Mouse (Mus musculus): ENCODE data around the gene Rgl3. TPM values are rescaled to one million over a fixed set of nuclear protein-coding genes. Genes with fewer than 3 reads are reported as not detected.

Rgl3 gene
- polyA plus RNA-seq, 1 experiment from 2014 or later = 2.0 TPM

DNA sequence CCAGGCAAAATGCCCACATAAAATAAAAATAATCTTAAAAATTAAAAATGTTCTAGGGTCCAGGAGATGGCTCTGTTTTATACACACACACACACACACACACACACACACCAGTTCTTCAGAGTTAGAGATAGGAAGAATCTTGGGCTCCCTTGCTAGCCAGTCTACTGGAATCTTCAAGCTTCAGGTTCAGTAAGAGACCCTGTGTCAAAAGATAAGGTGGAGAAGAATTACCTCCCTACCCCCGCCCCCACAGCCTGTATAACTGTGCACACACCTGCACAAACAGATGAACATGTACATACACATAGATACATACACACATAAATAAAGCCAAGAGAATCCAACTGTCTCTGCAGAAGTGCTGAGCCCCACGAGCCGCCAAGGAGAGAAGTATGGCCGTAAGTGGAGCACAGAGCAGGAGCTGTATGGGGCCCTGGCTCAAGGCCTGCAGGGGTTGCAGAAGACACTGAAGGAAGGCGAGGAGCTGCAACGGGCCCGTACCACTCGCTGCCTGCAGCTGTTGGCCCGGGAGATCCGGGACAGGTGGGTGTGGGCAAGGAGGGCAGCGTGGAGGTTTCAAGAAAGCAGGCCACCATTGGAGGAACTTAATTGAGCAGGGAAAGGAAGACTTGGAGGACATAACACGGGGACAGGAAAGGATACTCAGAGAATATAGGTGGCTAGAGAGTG lies 56.7 kb downstream of the Rgl3 start:
- Histone ChIP-seq H3K4me1 (replicated peaks) (peaks cover 13% of the 10 kb centered on the region; the same call in 1 of the 2 replicates), H3K27ac (ENCODE audit: poor library complexity, severe bottlenecking) (no peak overlapping the region), H3K9ac (no peak overlapping the region), H3K36me3 (no peaks in the 10 kb centered on the region), H3K4me3 (no peak overlapping the region), H3K27me3 (replicated peaks) (no peaks in the 10 kb centered on the region), H3K4me2 (no peak overlapping the region), H3K9me3 (replicated peaks) (no peaks in the 10 kb centered on the region)
- 61% methylated on average over 12 of the region's 12 CpGs for WGBS
- no peak for ATAC-seq (ENCODE audit: insufficient number of reproducible peaks, low FRiP score)

DNA sequence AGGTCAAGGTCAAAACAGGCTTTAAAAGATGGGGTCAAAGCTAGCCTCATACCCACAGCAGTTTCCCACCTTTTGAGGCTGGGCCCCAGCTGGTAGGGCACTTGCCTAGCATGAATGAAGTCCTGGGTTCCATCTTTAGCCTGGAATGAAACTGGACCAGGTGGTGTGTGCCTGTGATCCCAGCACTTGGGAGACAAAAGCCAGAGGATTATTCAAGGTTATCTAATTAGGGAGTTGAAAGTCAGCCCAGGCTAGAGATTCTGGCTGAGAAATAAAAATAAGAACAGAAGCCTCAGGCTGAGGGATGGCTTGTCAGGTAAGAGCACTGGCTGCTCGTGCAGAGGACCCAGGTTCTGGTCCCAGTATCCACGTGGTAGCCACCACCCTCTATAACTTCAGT lies 57.2 kb downstream of the Rgl3 start:
- Histone ChIP-seq H3K36me3 (no peaks in the 10 kb centered on the region), H3K9ac (no peak overlapping the region), H3K27ac (ENCODE audit: poor library complexity, severe bottlenecking) (no peak overlapping the region), H3K4me1 (replicated peaks) (0 out of 2 replicates have a peak, but pooled peaks cover 7% of the 10 kb centered on the region), H3K4me2 (no peak overlapping the region), H3K4me3 (no peak overlapping the region), H3K9me3 (replicated peaks) (no peaks in the 10 kb centered on the region), H3K27me3 (replicated peaks) (no peaks in the 10 kb centered on the region)
- no peak for ATAC-seq (ENCODE audit: insufficient number of reproducible peaks, low FRiP score)
- 54% methylated on average over 2 of the region's 2 CpGs for WGBS

DNA sequence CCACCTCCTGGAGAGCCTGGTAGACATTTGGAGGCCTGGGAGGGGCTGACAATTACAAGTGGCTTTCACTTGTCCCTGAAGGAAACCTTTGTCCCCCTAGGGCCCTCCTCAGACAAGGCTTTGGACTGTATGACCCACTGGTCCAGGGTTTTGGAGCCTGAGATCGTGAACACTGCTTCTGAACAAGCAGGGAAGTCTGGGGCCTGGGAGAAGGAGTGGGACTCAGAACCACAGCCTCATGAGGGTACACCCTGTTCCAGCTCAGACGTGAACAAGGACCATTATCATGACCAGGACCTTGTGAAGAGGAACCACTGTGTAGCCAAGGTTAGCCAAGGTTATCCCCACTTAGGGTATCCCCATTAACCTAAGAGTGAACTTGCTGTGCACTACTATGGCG lies 60.0 kb downstream of the Rgl3 start:
- H3K4me3 ChIP-seq = no peak overlapping the region
- ATAC-seq (ENCODE audit: insufficient number of reproducible peaks, low FRiP score) = no peak
- H3K9me3 ChIP-seq (replicated peaks) = no peaks in the 10 kb centered on the region
- no peaks in the 10 kb centered on the region; the same call in 1 of the 2 replicates for H3K36me3 ChIP-seq
- WGBS = 66% methylated on average over 3 of the region's 3 CpGs
- peaks cover 25% of the 10 kb centered on the region for H3K4me1 ChIP-seq (replicated peaks)
- H3K9ac ChIP-seq = no peak overlapping the region
- H3K27me3 ChIP-seq (replicated peaks) = no peaks in the 10 kb centered on the region
- H3K4me2 ChIP-seq = no peak overlapping the region
- H3K27ac ChIP-seq (ENCODE audit: poor library complexity, severe bottlenecking) = no peak overlapping the region

DNA sequence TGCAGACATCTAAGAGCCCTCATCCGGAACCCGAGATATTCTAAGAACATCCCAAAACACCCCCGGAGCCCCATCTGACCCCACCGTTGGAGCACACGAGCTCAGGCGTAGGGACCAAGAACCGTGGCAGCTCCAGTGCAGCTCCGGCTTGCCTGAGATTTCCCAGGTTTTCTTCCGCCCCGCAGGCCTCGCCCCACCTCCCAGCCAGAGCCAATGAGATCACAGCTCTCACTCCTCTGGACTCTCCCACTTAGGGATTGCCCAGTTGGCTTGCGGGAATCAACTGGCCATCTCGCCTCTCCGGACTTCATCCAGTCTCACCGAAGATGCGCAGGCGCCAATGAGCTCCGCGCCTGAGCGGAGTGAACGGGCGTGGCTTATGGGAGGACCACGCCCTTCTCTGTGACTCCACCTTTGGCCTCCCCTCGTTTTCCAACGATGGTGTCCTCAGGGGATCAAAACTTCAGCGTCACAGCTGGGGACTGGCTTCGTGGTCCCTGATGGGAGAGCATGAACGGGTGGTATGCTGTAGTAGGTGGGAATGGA lies 62.0 kb downstream of the Rgl3 start, which contains the start of the genes Ccdc159 and Tmem205:
Gene Ccdc159 (plus strand): TSS at position 264 of the 546 bp plus-strand sequence.
Gene Tmem205 (minus strand): TSS at position 349 of the 546 bp plus-strand sequence.
- H3K4me3 ChIP-seq = peak within 1 kb of the TSS; percentile 60
- no peaks in the 10 kb centered on the region for H3K9me3 ChIP-seq (replicated peaks)
- peak within 1 kb of the TSS; percentile 37 for H3K27ac ChIP-seq (ENCODE audit: poor library complexity, severe bottlenecking)
- under 1% methylated on average over 28 of the region's 28 CpGs for WGBS
- peaks cover 40% of the 10 kb centered on the region for H3K4me1 ChIP-seq (replicated peaks)
- H3K9ac ChIP-seq = peak within 1 kb of the TSS; percentile 76
- H3K36me3 ChIP-seq = no peaks in the 10 kb centered on the region; the same call in 1 of the 2 replicates
- H3K27me3 ChIP-seq (replicated peaks) = no peaks in the 10 kb centered on the region
- peak within 1 kb of the TSS; percentile 76 for H3K4me2 ChIP-seq
- peak; percentile 91 for ATAC-seq (ENCODE audit: insufficient number of reproducible peaks, low FRiP score)

DNA sequence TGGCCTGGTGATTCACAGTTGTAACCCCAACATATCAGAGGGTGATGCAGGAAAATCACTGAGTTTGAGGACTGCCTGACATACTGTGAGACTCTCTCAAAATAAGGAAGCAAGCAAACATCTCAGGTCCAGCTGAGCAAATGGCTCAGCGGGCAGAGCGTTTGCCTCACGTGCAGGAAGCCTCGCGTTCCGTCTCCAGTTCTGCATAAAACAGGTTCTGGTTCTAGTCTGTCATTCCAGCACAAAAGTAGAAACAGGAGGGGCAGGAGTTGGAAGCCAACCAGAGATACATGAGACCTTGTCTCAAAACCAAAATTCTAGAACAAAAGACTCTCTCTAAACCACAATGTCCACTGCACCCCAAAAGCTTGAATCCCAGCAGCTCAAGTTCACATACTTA lies 62.5 kb downstream of the Rgl3 start:
- H3K27ac ChIP-seq (ENCODE audit: poor library complexity, severe bottlenecking) = peak overlapping the region; percentile 37
- no peaks in the 10 kb centered on the region for H3K27me3 ChIP-seq (replicated peaks)
- H3K9ac ChIP-seq = peak overlapping the region; percentile 76
- ATAC-seq (ENCODE audit: insufficient number of reproducible peaks, low FRiP score) = no peak
- H3K4me3 ChIP-seq = peak overlapping the region; percentile 60
- peaks cover 40% of the 10 kb centered on the region for H3K4me1 ChIP-seq (replicated peaks)
- 2% methylated on average over 6 of the region's 6 CpGs for WGBS
- no peaks in the 10 kb centered on the region; the same call in 1 of the 2 replicates for H3K36me3 ChIP-seq
- no peaks in the 10 kb centered on the region for H3K9me3 ChIP-seq (replicated peaks)
- peak overlapping the region; percentile 76 for H3K4me2 ChIP-seq

DNA sequence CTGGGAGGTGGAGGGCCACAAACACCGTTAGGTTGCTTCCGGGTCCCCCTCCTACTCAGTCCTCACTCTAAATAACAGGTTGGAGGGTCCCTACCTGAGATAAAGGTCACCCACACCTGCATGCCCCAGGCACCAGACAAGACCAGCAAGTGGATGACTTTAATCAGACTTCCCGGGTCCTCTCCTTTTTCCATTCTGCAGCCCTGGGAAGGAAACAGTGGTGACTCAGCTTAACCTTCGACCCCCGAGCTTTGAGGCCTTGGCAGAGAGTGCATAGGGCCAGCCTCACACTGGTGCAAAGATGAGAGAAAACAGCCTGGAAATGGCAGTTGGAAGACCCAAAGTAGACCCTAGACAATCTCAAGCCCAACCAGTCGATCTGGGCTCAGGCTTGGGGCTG lies 63.1 kb downstream of the Rgl3 start:
- no peak for ATAC-seq (ENCODE audit: insufficient number of reproducible peaks, low FRiP score)
- Histone ChIP-seq H3K36me3 (no peaks in the 10 kb centered on the region; the same call in 1 of the 2 replicates), H3K4me3 (0 out of 2 replicates have a peak overlapping the region, but pooled peaks have one; percentile 60), H3K4me1 (replicated peaks) (peaks cover 40% of the 10 kb centered on the region), H3K27ac (ENCODE audit: poor library complexity, severe bottlenecking) (no peak overlapping the region), H3K9ac (peak overlapping the region; percentile 76), H3K27me3 (replicated peaks) (no peaks in the 10 kb centered on the region), H3K4me2 (peak overlapping the region; percentile 76), H3K9me3 (replicated peaks) (no peaks in the 10 kb centered on the region)
- WGBS = 58% methylated on average over 6 of the region's 6 CpGs

DNA sequence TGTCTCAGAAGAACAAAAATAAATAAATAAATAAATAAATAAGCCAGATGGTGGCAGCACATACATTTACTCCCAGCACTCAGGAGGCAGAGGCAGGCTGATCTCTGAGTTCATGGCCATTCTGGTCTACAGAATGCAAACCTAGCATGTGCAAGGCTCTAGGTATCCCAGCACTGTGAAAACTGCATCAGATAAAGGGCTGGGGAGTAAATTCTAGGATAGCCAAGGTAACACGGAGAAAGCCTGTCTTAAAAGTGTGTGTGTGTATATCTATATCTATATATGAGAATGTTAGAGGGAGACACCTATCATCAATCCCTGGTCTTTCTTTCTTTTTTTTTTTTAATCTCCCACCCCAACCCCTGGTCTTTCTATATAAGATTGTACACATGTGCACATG lies 63.7 kb downstream of the Rgl3 start:
- 100% methylated on average over 1 of the region's 1 CpGs for WGBS
- Histone ChIP-seq H3K9ac (no peak overlapping the region), H3K4me2 (no peak overlapping the region), H3K27ac (ENCODE audit: poor library complexity, severe bottlenecking) (no peak overlapping the region), H3K9me3 (replicated peaks) (no peaks in the 10 kb centered on the region), H3K36me3 (no peaks in the 10 kb centered on the region; the same call in 1 of the 2 replicates), H3K27me3 (replicated peaks) (no peaks in the 10 kb centered on the region), H3K4me3 (no peak overlapping the region), H3K4me1 (replicated peaks) (peaks cover 36% of the 10 kb centered on the region)
- ATAC-seq (ENCODE audit: insufficient number of reproducible peaks, low FRiP score) = no peak

DNA sequence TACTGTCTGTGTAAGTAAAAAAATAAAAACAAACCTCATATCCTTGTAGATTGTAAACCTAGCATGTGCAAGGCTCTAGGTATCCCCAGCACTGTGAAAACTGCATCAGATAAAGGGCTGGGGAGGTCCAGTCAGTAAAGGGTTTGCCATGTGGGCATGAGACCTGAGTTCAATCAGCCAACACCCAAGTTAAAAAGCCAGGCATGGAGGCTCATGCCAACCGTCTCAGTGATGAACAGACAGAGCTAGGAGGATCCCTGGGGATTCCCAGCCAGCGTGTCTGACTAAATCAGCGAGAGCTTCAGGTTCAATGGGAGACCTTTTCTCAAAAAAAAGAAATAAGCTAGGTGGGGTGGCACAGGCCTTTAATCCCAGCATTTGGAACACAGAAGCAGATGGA lies 64.2 kb downstream of the Rgl3 start:
- no peak overlapping the region for H3K4me2 ChIP-seq
- peak overlapping the region; percentile 6; the same call in 1 of the 2 replicates for H3K27ac ChIP-seq (ENCODE audit: poor library complexity, severe bottlenecking)
- H3K36me3 ChIP-seq = no peaks in the 10 kb centered on the region; the same call in 1 of the 2 replicates
- no peak for ATAC-seq (ENCODE audit: insufficient number of reproducible peaks, low FRiP score)
- no peak overlapping the region for H3K9ac ChIP-seq
- 83% methylated on average over 3 of the region's 3 CpGs for WGBS
- H3K4me1 ChIP-seq (replicated peaks) = peaks cover 36% of the 10 kb centered on the region
- H3K27me3 ChIP-seq (replicated peaks) = no peaks in the 10 kb centered on the region
- H3K9me3 ChIP-seq (replicated peaks) = no peaks in the 10 kb centered on the region
- no peak overlapping the region for H3K4me3 ChIP-seq

DNA sequence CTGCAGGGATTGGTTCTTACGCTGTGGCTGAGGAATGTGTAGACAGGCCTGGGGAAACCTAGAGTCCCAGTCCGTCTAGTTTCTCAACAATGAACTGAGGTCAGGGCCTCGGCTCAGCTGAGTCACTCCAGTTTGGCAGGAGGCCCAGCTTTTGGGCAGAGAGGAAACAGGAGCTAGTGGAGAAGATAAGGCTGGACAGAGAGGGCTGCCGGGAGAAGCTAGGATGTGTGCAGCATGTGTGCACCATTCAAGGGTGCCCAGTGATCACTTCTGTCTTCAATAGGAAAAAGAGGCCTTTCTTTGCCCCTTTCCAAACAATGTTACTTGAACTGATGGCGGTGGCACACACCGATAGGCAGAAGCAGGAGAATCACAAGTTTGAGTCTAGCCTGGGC lies 65.2 kb downstream of the Rgl3 start:
- Histone ChIP-seq H3K9me3 (replicated peaks) (no peaks in the 10 kb centered on the region), H3K27me3 (replicated peaks) (no peaks in the 10 kb centered on the region), H3K4me2 (no peak overlapping the region), H3K4me1 (replicated peaks) (peaks cover 36% of the 10 kb centered on the region), H3K27ac (ENCODE audit: poor library complexity, severe bottlenecking) (peak overlapping the region; percentile 91), H3K9ac (no peak overlapping the region), H3K36me3 (no peaks in the 10 kb centered on the region; the same call in 1 of the 2 replicates), H3K4me3 (no peak overlapping the region)
- 26% methylated on average over 6 of the region's 6 CpGs for WGBS
- peak; percentile 84 for ATAC-seq (ENCODE audit: insufficient number of reproducible peaks, low FRiP score)

DNA sequence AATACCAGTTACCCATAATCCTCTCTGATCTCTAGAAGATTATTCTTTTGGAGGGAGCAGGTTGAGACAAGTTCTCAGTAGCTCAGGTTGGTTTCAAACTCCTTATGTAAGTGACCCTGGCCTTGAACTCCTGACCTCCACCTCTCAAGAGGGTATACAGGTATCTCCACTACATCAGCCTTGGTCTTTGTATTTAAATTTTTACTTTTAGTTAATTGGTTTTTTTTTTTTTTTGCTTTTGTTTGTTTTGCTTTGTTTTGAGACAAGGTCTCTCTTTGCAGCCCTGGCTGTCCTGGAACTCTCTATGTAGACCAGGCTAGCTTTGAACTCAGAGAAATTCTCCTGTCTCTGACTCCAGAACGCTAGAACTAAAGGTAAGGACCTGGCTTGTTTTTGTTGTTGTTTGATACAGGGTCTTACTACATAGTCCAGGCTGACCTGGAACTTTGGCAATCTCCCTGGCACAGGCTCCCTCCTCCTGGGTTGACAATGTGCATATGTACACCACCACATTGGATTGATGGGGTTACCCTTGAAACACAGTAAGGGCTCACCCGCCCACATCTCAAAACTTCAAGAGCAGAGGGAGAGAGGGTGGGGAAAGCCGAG lies 65.7 kb downstream of the Rgl3 start:
- WGBS = 25% methylated on average over 3 of the region's 3 CpGs
- no peak overlapping the region for H3K4me3 ChIP-seq
- peaks cover 36% of the 10 kb centered on the region for H3K4me1 ChIP-seq (replicated peaks)
- no peaks in the 10 kb centered on the region for H3K27me3 ChIP-seq (replicated peaks)
- no peak for ATAC-seq (ENCODE audit: insufficient number of reproducible peaks, low FRiP score)
- no peak overlapping the region for H3K4me2 ChIP-seq
- peak overlapping the region; percentile 91 for H3K27ac ChIP-seq (ENCODE audit: poor library complexity, severe bottlenecking)
- H3K36me3 ChIP-seq = no peaks in the 10 kb centered on the region; the same call in 1 of the 2 replicates
- no peaks in the 10 kb centered on the region for H3K9me3 ChIP-seq (replicated peaks)
- H3K9ac ChIP-seq = no peak overlapping the region

DNA sequence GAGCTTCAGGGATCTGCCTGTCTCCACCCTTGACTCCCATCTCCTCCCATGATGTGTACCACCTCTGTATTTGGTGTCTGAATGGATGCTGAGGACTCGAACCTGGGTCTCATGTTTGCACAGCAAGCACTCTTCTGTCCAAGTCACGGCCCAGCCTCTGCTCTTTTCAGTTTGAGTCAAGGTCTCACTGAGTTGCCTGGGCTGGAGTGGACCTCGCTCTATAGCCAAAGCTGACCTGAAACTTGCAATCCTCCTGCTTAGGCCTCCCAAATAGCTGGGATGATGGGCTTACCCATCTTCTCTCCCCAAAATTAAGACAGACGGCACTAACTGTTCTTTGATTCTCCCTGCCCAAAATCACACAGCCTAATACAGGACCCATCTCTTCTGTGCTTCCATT lies 66.2 kb downstream of the Rgl3 start:
- peaks cover 36% of the 10 kb centered on the region for H3K4me1 ChIP-seq (replicated peaks)
- ATAC-seq (ENCODE audit: insufficient number of reproducible peaks, low FRiP score) = no peak
- WGBS = 90% methylated on average over 4 of the region's 4 CpGs

More for the DNA sequence above, 66.2 kb downstream of the Rgl3 start:
- Histone ChIP-seq H3K27me3 (replicated peaks) (no peaks in the 10 kb centered on the region), H3K27ac (ENCODE audit: poor library complexity, severe bottlenecking) (peak overlapping the region; percentile 91; the same call in 1 of the 2 replicates), H3K4me2 (no peak overlapping the region), H3K9me3 (replicated peaks) (no peaks in the 10 kb centered on the region), H3K36me3 (no peaks in the 10 kb centered on the region; the same call in 1 of the 2 replicates), H3K4me3 (no peak overlapping the region), H3K9ac (no peak overlapping the region)

All from heart, embryonic 12.5 days (tissue).